8 mouse cellular contexts compared by ENCODE assay signal in the genomic region with DNA sequence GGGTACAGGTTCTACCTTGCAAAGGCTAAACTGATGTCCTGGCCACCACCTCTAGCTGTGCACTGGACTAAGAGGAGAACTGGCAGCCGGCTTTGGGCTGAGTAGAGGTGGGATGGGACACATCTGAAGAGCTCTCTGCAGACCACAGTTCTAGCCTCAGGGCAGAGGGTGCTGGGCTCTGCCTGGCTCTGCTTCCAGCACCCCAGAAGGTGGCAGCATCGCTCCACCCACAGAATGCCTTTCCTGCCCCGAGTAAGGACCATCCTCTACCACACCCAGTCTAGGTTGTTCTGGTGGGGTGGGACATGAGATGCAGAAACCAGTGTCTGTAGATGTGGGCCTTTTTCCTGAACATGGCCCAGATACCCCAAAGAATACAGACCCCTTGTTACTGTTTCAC. TPM values are rescaled to one million over a fixed set of nuclear protein-coding genes. Genes with fewer than 3 reads are reported as not detected.
DNase-seq lines count a peak whose midpoint lies in the region; ATAC-seq lines count a peak whose summit lies in the region.

No protein-coding gene starts in this region.

- no peaks in the 10 kb centered on the region for H3K9me3 ChIP-seq in midbrain, embryonic 11.5 days (ENCODE audit: control insufficient read depth, low read length)

- no peak overlapping the region for H3K9ac ChIP-seq in midbrain, embryonic 11.5 days (ENCODE audit: low read length)

- no peak overlapping the region for H3K4me3 ChIP-seq in midbrain, embryonic 11.5 days (ENCODE audit: low read depth, low read length)

- H3K27ac ChIP-seq in midbrain, embryonic 11.5 days (ENCODE audit: low read depth, low read length): no peak overlapping the region

- peaks cover 11% of the 10 kb centered on the region; the same call in 1 of the 2 replicates for H3K36me3 ChIP-seq in midbrain, embryonic 11.5 days (ENCODE audit: control insufficient read depth, insufficient read depth, low read length)
- peaks cover 3% of the 10 kb centered on the region; the same call in 1 of the 2 replicates for H3K36me3 ChIP-seq in splenic B cell, adult 2 months (ENCODE audit: control insufficient read depth, insufficient read depth, low read length, poor library complexity, severe bottlenecking)

- H3K4me1 ChIP-seq in midbrain, embryonic 11.5 days (ENCODE audit: control insufficient read depth, insufficient read depth, low read length): peaks cover 19% of the 10 kb centered on the region

- peak; percentile 31 to 49; a peak in 1 of 4 replicates for ATAC-seq in hematopoietic stem cell, adult 5-6 weeks (replicated peaks in 1 of 2; ENCODE audit: insufficient read depth in 1 of 2, low FRiP score in 2 of 2, low TSS enrichment in 1 of 2, low read depth in 1 of 2, poor library complexity in 2 of 2, severe bottlenecking in 2 of 2)
- ATAC-seq in midbrain, embryonic 11.5 days (ENCODE audit: low FRiP score): peak; percentile 42; the same call in 1 of the 2 replicates

- 39% methylated on average over 3 of the region's 3 CpGs for WGBS in midbrain, embryonic 11.5 days

- H3K4me2 ChIP-seq in midbrain, embryonic 11.5 days: no peak overlapping the region

- intact Hi-C loops in gastrocnemius, postnatal 36 days (cut with DNase I): loop anchor here (1.0 to 5.0 kb wide), 2 partner anchors 68 to 177 kb away; no protein-coding TSS in a partner anchor
- intact Hi-C loops in left cerebral cortex, postnatal 14 days (cut with DNase I): loop anchor here (2.0 kb wide), 1 partner anchor 178 kb away; no protein-coding TSS in a partner anchor

- DNase-seq in gastrocnemius, postnatal 10 days: peak; percentile 54
- no peak for DNase-seq in gastrocnemius, postnatal 36 days
- DNase-seq in Muller cell, postnatal 12 days (ENCODE audit: inconsistent ontology term): peak; percentile 72
- peak; percentile 75 to 76 for DNase-seq in cerebellum, postnatal 36 days
- DNase-seq in left cerebral cortex, postnatal 14 days (ENCODE audit: low spot score in 2 of 2): peak; percentile 37 to 70
- peak; percentile 92 for DNase-seq in midbrain, embryonic 11.5 days (ENCODE audit: low spot score, missing footprints)
- DNase-seq in splenic B cell, adult 2 months (ENCODE audit: low read depth, low spot score): peak; percentile 71

- H3K27me3 ChIP-seq in midbrain, embryonic 11.5 days (ENCODE audit: control insufficient read depth, insufficient read depth, low read length): no peaks in the 10 kb centered on the region
- H3K27me3 ChIP-seq in splenic B cell, adult 2 months (ENCODE audit: control insufficient read depth, insufficient read depth, low read length, poor library complexity, severe bottlenecking): no peaks in the 10 kb centered on the region

RNA-seq across cellular contexts. Expression of a gene that starts 12.1 kb away (rescaled TPM):
- total RNA-seq in gastrocnemius, postnatal 10 days (2021): 1 to 10 TPM; 6.2 to 9.3 TPM
- 1 to 10 TPM; 7.0 TPM for total RNA-seq in gastrocnemius, postnatal 36 days (2021)
- total RNA-seq in hematopoietic stem cell, adult 5-6 weeks (2017): 8.1 and 14.5 TPM in 2 replicates
- total RNA-seq in left cerebral cortex, postnatal 14 days (2021): 10 to 100 TPM; 13.5 to 15.1 TPM
- polyA plus RNA-seq in midbrain, embryonic 11.5 days (2014; fragmentation: Nextera tagmentation; extraction: Ambion mirVana): 13.5 and 17.0 TPM in 2 replicates

RNA-seq across cellular contexts. Expression of a gene that starts 44.4 kb away (rescaled TPM):
- total RNA-seq in gastrocnemius, postnatal 10 days (2021): 10 to 100 TPM; 46.1 to 51.9 TPM
- total RNA-seq in gastrocnemius, postnatal 36 days (2021): 10 to 100 TPM; 35.5 to 41.4 TPM
- 127 and 160 TPM in 2 replicates for total RNA-seq in hematopoietic stem cell, adult 5-6 weeks (2017)
- 10 to 100 TPM; 86.8 to 96.7 TPM for total RNA-seq in left cerebral cortex, postnatal 14 days (2021)
- polyA plus RNA-seq in midbrain, embryonic 11.5 days (2014; fragmentation: Nextera tagmentation; extraction: Ambion mirVana): 144 and 150 TPM in 2 replicates

Comparison
In these comparisons a context has a peak if more than half of its experiments do, and no peak if none do; other contexts are left out.
1. DNase-seq: peak in gastrocnemius, postnatal 10 days (single experiment), Muller cell, postnatal 12 days (single experiment), cerebellum, postnatal 36 days (2 of 2), left cerebral cortex, postnatal 14 days (2 of 2), midbrain, embryonic 11.5 days (single experiment) and splenic B cell, adult 2 months (single experiment); none in gastrocnemius, postnatal 36 days (0 of 2).